Mouse (Mus musculus) hindbrain, embryonic 14.5 days (tissue): Measurements from ENCODE around the gene Brk1. TPM values are rescaled to one million over a fixed set of nuclear protein-coding genes. Genes with fewer than 3 reads are reported as not detected.
A peak's percentile ranks its signal among the peaks of the same experiment; 100 is the strongest.

Source experiments
- ATAC-seq: fragments of 200-750 bp; cut with Nextera tagmentation; 2 replicates; pipeline ENCODE4 v1.8.0; 2017; ENCODE audit warnings: moderate number of reproducible peaks, mild to moderate bottlenecking, moderate TSS enrichment, moderate library complexity; ENCODE audit not compliant: low FRiP score
- DNase-seq: peaks from one replicate; pipeline ENCODE4 v3.0.0-alpha.2; 2015; ENCODE audit warnings: low spot score
- H3K27ac ChIP-seq: fragments of 300-500 bp; sonication (generic); 2 replicates; pipeline ENCODE4 v1.5.1; 2014; ENCODE audit warnings: mild to moderate bottlenecking, moderate library complexity
- H3K27me3 ChIP-seq: fragments of 300-500 bp; sonication (generic); 2 replicates; pipeline ENCODE4 v1.6.1; 2014; ENCODE audit warnings: mild to moderate bottlenecking, low read length, mixed read lengths; ENCODE audit not compliant: control insufficient read depth, insufficient read depth
- H3K36me3 ChIP-seq: fragments of 300-500 bp; sonication (generic); replicated peaks from 2 replicates; pipeline ENCODE4 v1.6.1; 2014; ENCODE audit not compliant: control insufficient read depth, insufficient read depth
- H3K4me1 ChIP-seq: fragments of 300-500 bp; sonication (generic); replicated peaks from 2 replicates; pipeline ENCODE4 v1.6.1; 2014; ENCODE audit warnings: antibody characterized with exemption, low read length, mixed read lengths; ENCODE audit not compliant: control insufficient read depth, insufficient read depth
- H3K4me2 ChIP-seq: fragments of 300-500 bp; sonication (generic); replicated peaks from 2 replicates; pipeline ENCODE4 v1.6.1; 2014; ENCODE audit warnings: mild to moderate bottlenecking, moderate library complexity
- H3K4me3 ChIP-seq: fragments of 300-500 bp; sonication (generic); replicated peaks from 2 replicates; pipeline ENCODE4 v1.5.1; 2014; ENCODE audit warnings: mild to moderate bottlenecking, low read length
- H3K9ac ChIP-seq: fragments of 300-500 bp; sonication (generic); 2 replicates; pipeline ENCODE4 v1.6.1; 2014
- H3K9me3 ChIP-seq: fragments of 300-500 bp; sonication (generic); 2 replicates; pipeline ENCODE4 v1.6.1; 2016; ENCODE audit warnings: low read length; ENCODE audit not compliant: control insufficient read depth
- WGBS: fragments of 180-500 bp; shearing (Covaris S2); extraction: QIAGEN DNeasy Blood & Tissue Kit; methylation state at CpG from one replicate; pipeline ENCODE4 v1.1.7; 2014; 5-methylcytosine and 5-hydroxymethylcytosine counted together
- polyA plus RNA-seq: library from polyadenylated mRNA; unstranded; fragments of >200 nt; fragmentation: Nextera tagmentation; extraction: Ambion mirVana; gene quantifications from 2 replicates; pipeline ENCODE4 v1.2.1, GENCODE M21; 2014

Brk1 gene
- polyA plus RNA-seq, 1 experiment from 2014 or later, result 267 TPM

- H3K4me2 ChIP-seq, result peak within 1 kb of the TSS; percentile 55
- peak within 1 kb of the TSS; percentile 50 for H3K9ac ChIP-seq
- H3K27me3 ChIP-seq, result no peaks in the 10 kb centered on the region
- no peaks in the 10 kb centered on the region for H3K9me3 ChIP-seq
- H3K36me3 ChIP-seq, result 0 out of 2 replicates have a peak, but pooled peaks cover 6% of the 10 kb centered on the region
- ATAC-seq (peak; percentile 90), DNase-seq (peak; percentile 82)
- H3K27ac ChIP-seq, result no peak within 1 kb of the TSS
- H3K4me1 ChIP-seq, result no peaks in the 10 kb centered on the region
- H3K4me3 ChIP-seq, result peak within 1 kb of the TSS; percentile 36
- WGBS, result 10% methylated on average over 37 of the region's 37 CpGs
Measured at GRCm38 (mm10) chr6:113638302-113639040, 33.9 kb downstream of the Brk1 start, which contains the start of gene Irak2. TSS of gene Irak2 (plus strand) at chr6:113638467.

- ATAC-seq, result no peak
- H3K27me3 ChIP-seq, result no peaks in the 10 kb centered on the region
Measured at GRCm38 (mm10) chr6:113639201-113639600, 34.6 kb downstream of the Brk1 start.

GRCm38 (mm10) chr6:113642605-113643004 lies 38.0 kb downstream of the Brk1 start:
- H3K27me3 ChIP-seq, result no peaks in the 10 kb centered on the region
- H3K4me2 ChIP-seq, result no peak overlapping the region
- no peak for DNase-seq
- 82% methylated on average over 8 of the region's 8 CpGs for WGBS
- no peaks in the 10 kb centered on the region for H3K4me1 ChIP-seq
- H3K9ac ChIP-seq, result no peak overlapping the region
- H3K36me3 ChIP-seq, result no peaks in the 10 kb centered on the region
- no peaks in the 10 kb centered on the region for H3K9me3 ChIP-seq
- H3K27ac ChIP-seq, result no peak overlapping the region
- ATAC-seq, result no peak
- no peak overlapping the region for H3K4me3 ChIP-seq

More at GRCm38 (mm10) chr6:113639201-113639600, 34.6 kb downstream of the Brk1 start:
- WGBS, result 87% methylated on average over 4 of the region's 4 CpGs
- H3K36me3 ChIP-seq, result no peaks in the 10 kb centered on the region
- H3K4me1 ChIP-seq, result no peaks in the 10 kb centered on the region
- no peak overlapping the region for H3K9ac ChIP-seq
- H3K4me2 ChIP-seq, result no peak overlapping the region
- H3K4me3 ChIP-seq, result no peak overlapping the region
- H3K9me3 ChIP-seq, result no peaks in the 10 kb centered on the region
- H3K27ac ChIP-seq, result no peak overlapping the region
- no peak for DNase-seq

- no peak for DNase-seq
- 91% methylated on average over 4 of the region's 4 CpGs for WGBS
Measured at GRCm38 (mm10) chr6:113643021-113643420, 38.4 kb downstream of the Brk1 start.

GRCm38 (mm10) chr6:113643967-113644366 lies 39.4 kb downstream of the Brk1 start:
- H3K4me2 ChIP-seq, result no peak overlapping the region
- ATAC-seq, result no peak
- WGBS, result 91% methylated on average over 2 of the region's 2 CpGs
- H3K4me3 ChIP-seq, result no peak overlapping the region
- H3K27ac ChIP-seq, result no peak overlapping the region
- no peaks in the 10 kb centered on the region for H3K9me3 ChIP-seq
- no peak for DNase-seq
- H3K9ac ChIP-seq, result no peak overlapping the region
- no peaks in the 10 kb centered on the region for H3K4me1 ChIP-seq
- no peaks in the 10 kb centered on the region for H3K36me3 ChIP-seq
- H3K27me3 ChIP-seq, result no peaks in the 10 kb centered on the region

More at GRCm38 (mm10) chr6:113643021-113643420, 38.4 kb downstream of the Brk1 start:
- H3K36me3 ChIP-seq, result no peaks in the 10 kb centered on the region
- no peaks in the 10 kb centered on the region for H3K27me3 ChIP-seq
- H3K4me1 ChIP-seq, result no peaks in the 10 kb centered on the region
- H3K4me3 ChIP-seq, result no peak overlapping the region
- H3K9ac ChIP-seq, result no peak overlapping the region
- no peak overlapping the region for H3K27ac ChIP-seq
- ATAC-seq, result no peak
- no peaks in the 10 kb centered on the region for H3K9me3 ChIP-seq
- H3K4me2 ChIP-seq, result no peak overlapping the region

- H3K9me3 ChIP-seq, result no peaks in the 10 kb centered on the region
- H3K27ac ChIP-seq, result no peak overlapping the region
- H3K36me3 ChIP-seq, result no peaks in the 10 kb centered on the region
- DNase-seq (no peak), ATAC-seq (no peak)
- WGBS, result 90% methylated on average over 8 of the region's 8 CpGs
- no peaks in the 10 kb centered on the region for H3K27me3 ChIP-seq
- no peaks in the 10 kb centered on the region for H3K4me1 ChIP-seq
- H3K4me2 ChIP-seq, result no peak overlapping the region
- no peak overlapping the region for H3K4me3 ChIP-seq
- H3K9ac ChIP-seq, result no peak overlapping the region
Measured at GRCm38 (mm10) chr6:113644808-113645207, 40.2 kb downstream of the Brk1 start.

- Histone ChIP-seq H3K27ac (no peak overlapping the region), H3K4me1 (no peaks in the 10 kb centered on the region), H3K27me3 (no peaks in the 10 kb centered on the region), H3K9ac (no peak overlapping the region), H3K36me3 (no peaks in the 10 kb centered on the region), H3K9me3 (no peaks in the 10 kb centered on the region), H3K4me3 (no peak overlapping the region), H3K4me2 (no peak overlapping the region)
- 84% methylated on average over 7 of the region's 7 CpGs for WGBS
- ATAC-seq, result no peak
- no peak for DNase-seq
Measured at GRCm38 (mm10) chr6:113649346-113650196, 45.0 kb downstream of the Brk1 start.

- no peak for ATAC-seq
- no peak for DNase-seq
- no peaks in the 10 kb centered on the region for H3K9me3 ChIP-seq
- H3K27ac ChIP-seq, result no peak overlapping the region
- H3K36me3 ChIP-seq, result no peaks in the 10 kb centered on the region
- H3K4me3 ChIP-seq, result no peak overlapping the region
- no peaks in the 10 kb centered on the region for H3K27me3 ChIP-seq
- H3K4me2 ChIP-seq, result no peak overlapping the region
- WGBS, result 74% methylated on average over 4 of the region's 4 CpGs
- H3K4me1 ChIP-seq, result no peaks in the 10 kb centered on the region
- no peak overlapping the region for H3K9ac ChIP-seq
Measured at GRCm38 (mm10) chr6:113650197-113650640, 45.6 kb downstream of the Brk1 start.

- Histone ChIP-seq H3K4me2 (no peak overlapping the region), H3K4me1 (no peaks in the 10 kb centered on the region), H3K4me3 (no peak overlapping the region), H3K27me3 (no peaks in the 10 kb centered on the region), H3K36me3 (no peaks in the 10 kb centered on the region), H3K9ac (no peak overlapping the region), H3K9me3 (no peaks in the 10 kb centered on the region), H3K27ac (no peak overlapping the region)
- no peak for ATAC-seq
- DNase-seq, result no peak
- WGBS, result 81% methylated on average over 3 of the region's 3 CpGs
Measured at GRCm38 (mm10) chr6:113651626-113652025, 47.1 kb downstream of the Brk1 start.
